Mouse (Mus musculus) kidney, postnatal 0 days (tissue): ENCODE results near the gene Gm21973. TPM values are rescaled to one million over a fixed set of nuclear protein-coding genes. Genes with fewer than 3 reads are reported as not detected.
A peak's percentile ranks its signal among the peaks of the same experiment; 100 is the strongest.

ENCODE experiments used
- ATAC-seq: fragments of 200-750 bp; cut with Nextera tagmentation; replicated peaks from 2 replicates; pipeline ENCODE4 v1.8.0; 2017; ENCODE audit warnings: low read depth, moderate number of reproducible peaks, moderate TSS enrichment, moderate library complexity; ENCODE audit not compliant: low FRiP score
- DNase-seq: peaks from one replicate; pipeline ENCODE4 v3.0.0-alpha.2; 2016; ENCODE audit warnings: low spot score
- H3K27ac ChIP-seq: fragments of 300-500 bp; sonication (generic); 2 replicates; pipeline ENCODE4 v1.5.1; 2014; ENCODE audit warnings: mild to moderate bottlenecking
- H3K27me3 ChIP-seq: fragments of 300-500 bp; sonication (generic); 2 replicates; pipeline ENCODE4 v1.6.1; 2014; ENCODE audit warnings: low read length, mixed read lengths; ENCODE audit not compliant: insufficient read depth
- H3K36me3 ChIP-seq: fragments of 300-500 bp; sonication (generic); 2 replicates; pipeline ENCODE4 v1.6.1; 2014; ENCODE audit warnings: low read length, mixed read lengths; ENCODE audit not compliant: insufficient read depth
- H3K4me1 ChIP-seq: fragments of 300-500 bp; sonication (generic); replicated peaks from 2 replicates; pipeline ENCODE4 v1.6.1; 2014; ENCODE audit warnings: antibody characterized with exemption, low read length, mixed read lengths; ENCODE audit not compliant: insufficient read depth
- H3K4me2 ChIP-seq: fragments of 300-500 bp; sonication (generic); 2 replicates; pipeline ENCODE4 v1.6.1; 2014; ENCODE audit warnings: mild to moderate bottlenecking, low read length, moderate library complexity, mixed read lengths
- H3K4me3 ChIP-seq: fragments of 300-500 bp; sonication (generic); replicated peaks from 2 replicates; pipeline ENCODE4 v1.5.1; 2014; ENCODE audit warnings: low read depth, low read length
- H3K9ac ChIP-seq: fragments of 300-500 bp; sonication (generic); 2 replicates; pipeline ENCODE4 v1.6.1; 2014; ENCODE audit warnings: low read depth, low read length
- H3K9me3 ChIP-seq: fragments of 300-500 bp; sonication (generic); replicated peaks from 2 replicates; pipeline ENCODE4 v1.6.1; 2016; ENCODE audit warnings: low read length, inconsistent platforms, mixed read lengths
- CTCF ChIP-seq: IDR thresholded peaks from 2 replicates; pipeline ENCODE4 v1.5.1; 2016; ENCODE audit warnings: antibody characterized with exemption, low read depth, mild to moderate bottlenecking, moderate library complexity
- WGBS: fragments of 180-500 bp; shearing (Covaris S2); extraction: QIAGEN DNeasy Blood & Tissue Kit; methylation state at CpG from one replicate; pipeline ENCODE4 v1.1.7; 2014; 5-methylcytosine and 5-hydroxymethylcytosine counted together
- polyA plus RNA-seq: library from polyadenylated mRNA; unstranded; fragments of >200 nt; fragmentation: Nextera tagmentation; extraction: Ambion mirVana; gene quantifications from 2 replicates; pipeline ENCODE4 v1.2.1, GENCODE M21; 2015

Gene Gm21973
- not detected in 2 replicates for polyA plus RNA-seq

GRCm38 (mm10) chr15:10325080-10325479 lies at the start of gene Gm21973:
Gene Gm21973, plus strand, starts transcription at chr15:10325380.
- H3K27me3 ChIP-seq, result no peaks in the 10 kb centered on the region
- H3K36me3 ChIP-seq, result 0 out of 2 replicates have a peak, but pooled peaks cover 3% of the 10 kb centered on the region
- H3K27ac ChIP-seq, result no peak within 1 kb of the TSS
- H3K9me3 ChIP-seq, result no peaks in the 10 kb centered on the region
- DNase-seq (no peak), ATAC-seq (no peak)
- no peaks in the 10 kb centered on the region for H3K4me1 ChIP-seq
- TF ChIP-seq CTCF, result no peak
- H3K4me3 ChIP-seq, result no peak within 1 kb of the TSS
- H3K4me2 ChIP-seq, result no peak within 1 kb of the TSS
- no peak within 1 kb of the TSS for H3K9ac ChIP-seq
- WGBS, result 88% methylated on average over 2 of the region's 2 CpGs

- no peak for TF ChIP-seq CTCF
- H3K27ac ChIP-seq, result no peak overlapping the region
- H3K9ac ChIP-seq, result no peak overlapping the region
- no peaks in the 10 kb centered on the region for H3K4me1 ChIP-seq
- H3K36me3 ChIP-seq, result no peaks in the 10 kb centered on the region
- DNase-seq (no peak), ATAC-seq (no peak)
- no peak overlapping the region for H3K4me2 ChIP-seq
- H3K4me3 ChIP-seq, result no peak overlapping the region
- no peaks in the 10 kb centered on the region for H3K9me3 ChIP-seq
- H3K27me3 ChIP-seq, result no peaks in the 10 kb centered on the region
These were observed 48.8 kb upstream of the Gm21973 start for GRCm38 (mm10) chr15:10276386-10276785.

DNA sequence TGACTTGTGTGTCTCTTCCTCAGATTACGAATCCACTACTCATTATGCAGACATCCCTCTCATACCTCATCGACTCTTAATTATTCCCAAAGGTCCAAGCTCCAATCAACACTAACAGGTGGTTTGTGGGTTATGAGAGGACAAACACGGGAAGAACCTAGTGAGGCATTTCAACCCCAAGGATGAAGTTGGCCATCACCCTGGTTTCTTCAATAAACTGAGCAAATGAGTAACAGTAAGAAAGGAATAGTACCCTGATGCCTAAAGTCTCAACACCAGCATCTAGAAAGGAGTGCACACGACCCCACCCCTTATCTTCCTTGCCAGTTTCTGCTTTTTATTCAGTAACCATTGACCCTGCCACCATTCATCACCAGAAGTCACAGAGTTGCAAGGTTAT lies 47.7 kb upstream of the Gm21973 start:
- H3K9ac ChIP-seq, result no peak overlapping the region
- no peak for TF ChIP-seq CTCF
- peak; percentile 43; the same call in 1 of the 2 replicates for ATAC-seq
- H3K4me1 ChIP-seq, result no peaks in the 10 kb centered on the region
- no peak overlapping the region for H3K4me2 ChIP-seq
- no peaks in the 10 kb centered on the region for H3K27me3 ChIP-seq
- H3K4me3 ChIP-seq, result no peak overlapping the region
- DNase-seq, result no peak
- no peaks in the 10 kb centered on the region for H3K36me3 ChIP-seq
- H3K9me3 ChIP-seq, result no peaks in the 10 kb centered on the region
- 71% methylated on average over 4 of the region's 4 CpGs for WGBS
- H3K27ac ChIP-seq, result no peak overlapping the region

DNA sequence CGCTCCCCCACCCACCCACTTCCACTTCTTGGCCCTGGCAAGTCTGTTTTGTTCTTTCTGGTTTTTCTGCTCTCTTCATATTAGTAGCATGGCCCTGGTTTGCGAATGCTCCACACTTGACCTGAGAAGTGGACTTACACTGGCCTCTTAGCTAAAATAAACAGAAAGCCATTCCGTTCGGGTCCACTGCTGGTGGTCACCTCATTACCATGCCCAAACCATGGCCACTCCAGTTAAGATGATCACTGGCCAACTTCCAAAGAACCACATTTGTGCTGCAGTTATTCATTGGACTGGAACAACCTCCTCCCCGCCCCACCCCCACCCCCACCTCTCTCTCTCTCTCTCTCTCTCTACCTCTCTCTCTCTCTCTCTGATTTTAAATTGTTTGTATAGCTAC lies 43.6 kb upstream of the Gm21973 start:
- H3K4me1 ChIP-seq, result no peaks in the 10 kb centered on the region
- ATAC-seq (peak; percentile 75), DNase-seq (peak; percentile 16)
- 65% methylated on average over 5 of the region's 5 CpGs for WGBS
- no peaks in the 10 kb centered on the region for H3K27me3 ChIP-seq
- TF ChIP-seq CTCF, result no peak
- no peak overlapping the region for H3K27ac ChIP-seq
- no peak overlapping the region for H3K4me2 ChIP-seq
- H3K9ac ChIP-seq, result no peak overlapping the region
- H3K36me3 ChIP-seq, result no peaks in the 10 kb centered on the region
- H3K4me3 ChIP-seq, result no peak overlapping the region
- no peaks in the 10 kb centered on the region for H3K9me3 ChIP-seq

- no peak for DNase-seq
- no peaks in the 10 kb centered on the region for H3K4me1 ChIP-seq
- H3K9ac ChIP-seq, result no peak overlapping the region
- no peak for ATAC-seq
- H3K9me3 ChIP-seq, result no peaks in the 10 kb centered on the region
- H3K27me3 ChIP-seq, result no peaks in the 10 kb centered on the region
- H3K4me3 ChIP-seq, result no peak overlapping the region
- no peaks in the 10 kb centered on the region for H3K36me3 ChIP-seq
- H3K4me2 ChIP-seq, result no peak overlapping the region
- H3K27ac ChIP-seq, result no peak overlapping the region
- no peak for TF ChIP-seq CTCF
These were observed 41.5 kb upstream of the Gm21973 start for GRCm38 (mm10) chr15:10283661-10284060.

DNA sequence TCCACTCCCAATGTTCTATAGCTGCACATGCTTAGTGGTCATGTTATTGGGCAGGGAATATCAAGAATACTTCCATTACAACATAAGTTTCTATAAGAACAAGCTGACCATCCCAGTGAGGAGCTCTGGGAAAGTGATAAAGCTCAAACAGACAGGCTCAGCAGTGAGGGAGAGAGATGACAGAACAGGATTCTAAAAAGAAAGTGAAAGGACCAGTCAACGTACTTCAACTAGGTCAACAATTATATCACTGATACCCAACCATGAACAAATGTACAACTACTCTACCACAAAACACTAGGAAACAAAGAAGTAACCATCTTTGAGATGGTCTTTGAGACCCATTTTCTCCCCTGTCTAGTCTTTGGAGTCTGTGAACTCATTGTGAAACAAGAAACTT lies 28.6 kb upstream of the Gm21973 start:
- ATAC-seq (no peak), DNase-seq (no peak)
- no peaks in the 10 kb centered on the region for H3K9me3 ChIP-seq
- no peaks in the 10 kb centered on the region for H3K36me3 ChIP-seq
- H3K27ac ChIP-seq, result no peak overlapping the region
- no peak overlapping the region for H3K9ac ChIP-seq
- no peaks in the 10 kb centered on the region for H3K4me1 ChIP-seq
- 88% methylated on average over 1 of the region's 1 CpGs for WGBS
- no peaks in the 10 kb centered on the region for H3K27me3 ChIP-seq
- no peak for TF ChIP-seq CTCF
- H3K4me2 ChIP-seq, result no peak overlapping the region
- no peak overlapping the region for H3K4me3 ChIP-seq

GRCm38 (mm10) chr15:10298058-10298457 lies 27.1 kb upstream of the Gm21973 start:
- 45% methylated on average over 1 of the region's 1 CpGs for WGBS
- no peaks in the 10 kb centered on the region for H3K27me3 ChIP-seq
- H3K27ac ChIP-seq, result no peak overlapping the region
- ATAC-seq (no peak), DNase-seq (no peak)
- no peak overlapping the region for H3K4me3 ChIP-seq
- H3K9me3 ChIP-seq, result no peaks in the 10 kb centered on the region
- no peaks in the 10 kb centered on the region for H3K4me1 ChIP-seq
- no peaks in the 10 kb centered on the region for H3K36me3 ChIP-seq
- no peak overlapping the region for H3K4me2 ChIP-seq
- H3K9ac ChIP-seq, result no peak overlapping the region
- no peak for TF ChIP-seq CTCF
